Mouse (Mus musculus) embryo, embryonic 11 days (tissue): ENCODE results near the gene Cemip.

Source experiments
- DNase-seq: peaks from one replicate; pipeline ENCODE4 v3.0.0-alpha.2; 2015

The Cemip gene

DNA sequence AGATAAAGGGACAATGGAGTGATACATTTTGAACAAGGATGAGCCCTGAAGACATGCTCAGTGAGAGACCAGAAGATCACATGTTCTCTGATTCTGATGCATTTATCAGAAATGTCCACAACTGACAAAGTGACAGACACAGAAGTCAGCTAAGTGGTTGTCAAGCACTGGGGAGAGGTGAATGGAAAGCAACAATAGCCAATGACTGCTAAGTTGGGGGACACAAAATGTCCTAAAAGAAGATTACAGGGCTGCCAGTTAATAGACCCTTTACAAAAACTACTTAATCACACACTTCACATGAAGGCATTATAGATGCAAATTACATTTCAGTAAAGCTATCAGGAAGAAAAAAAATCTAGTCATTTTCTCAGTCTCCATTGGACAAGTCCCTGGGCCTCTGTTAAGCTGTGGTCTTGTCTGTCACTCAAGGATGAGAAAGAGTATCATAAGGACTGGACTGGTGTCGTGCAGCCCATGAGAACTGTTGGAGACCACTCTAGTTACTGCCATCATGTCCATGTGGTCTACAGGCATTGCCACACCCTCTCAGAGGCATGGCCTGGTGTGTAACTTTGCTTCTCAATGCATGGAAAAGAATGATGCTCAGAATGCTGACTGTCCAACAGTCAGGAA lies 59.2 kb downstream of the Cemip start:
- no peak for DNase-seq

DNA sequence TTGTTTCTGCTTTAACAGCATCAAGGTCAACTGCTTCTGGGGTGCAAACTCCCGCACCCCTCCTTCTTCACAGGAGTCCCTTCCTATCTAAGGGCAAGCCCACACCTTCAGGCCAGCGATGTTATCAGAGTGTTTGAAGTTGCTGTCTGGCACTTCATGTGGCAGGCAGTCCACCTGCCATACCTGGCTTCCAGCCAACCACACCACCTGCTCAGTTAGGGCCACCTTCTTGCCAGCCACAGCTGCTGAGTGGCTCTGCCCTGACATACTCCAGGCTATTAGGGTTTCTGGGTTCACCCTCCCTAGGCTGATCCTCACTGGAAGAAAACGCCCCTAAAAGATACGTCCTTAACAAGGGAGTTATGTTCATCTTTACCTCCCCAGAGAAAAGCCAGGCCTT lies 60.2 kb downstream of the Cemip start:
- DNase-seq: no peak

DNA sequence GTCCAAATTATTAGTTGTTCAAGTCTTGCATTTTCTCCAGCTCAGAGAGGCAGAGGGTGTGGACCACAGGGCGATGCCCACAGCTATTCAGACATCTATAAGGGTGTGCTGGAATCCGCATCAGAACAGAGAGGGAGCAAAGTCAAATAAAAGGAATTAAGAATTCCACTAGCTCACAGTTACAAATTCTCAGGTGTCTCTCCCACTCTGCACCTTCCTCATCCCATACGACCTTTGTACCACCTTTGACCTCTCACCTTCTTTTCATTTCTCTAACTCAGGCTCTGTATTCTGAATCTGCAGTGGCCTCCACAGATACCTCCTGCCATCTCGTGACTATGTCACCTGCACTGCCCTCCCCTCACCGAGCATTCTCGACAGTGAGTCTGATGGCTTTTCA lies 62.8 kb downstream of the Cemip start:
- DNase-seq: no peak

DNA sequence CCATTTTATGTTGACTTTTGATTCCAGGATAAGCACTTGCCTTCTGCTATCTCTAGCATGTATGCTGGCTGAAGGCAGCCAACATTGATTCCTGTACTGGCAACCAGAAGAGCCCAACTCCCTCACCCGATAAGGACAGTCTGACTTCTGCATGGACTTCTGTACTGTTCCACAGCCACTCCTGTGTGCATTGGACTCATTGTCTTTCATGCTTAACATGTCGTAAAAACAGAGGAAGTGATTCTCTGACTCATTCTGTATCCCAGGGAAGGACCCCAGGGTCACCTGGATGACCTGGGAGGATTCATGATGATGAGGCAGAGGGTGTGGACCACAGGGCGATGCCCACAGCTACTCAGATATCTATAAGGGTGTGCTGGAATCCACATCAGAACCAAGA lies 63.8 kb downstream of the Cemip start:
- DNase-seq: no peak

DNA sequence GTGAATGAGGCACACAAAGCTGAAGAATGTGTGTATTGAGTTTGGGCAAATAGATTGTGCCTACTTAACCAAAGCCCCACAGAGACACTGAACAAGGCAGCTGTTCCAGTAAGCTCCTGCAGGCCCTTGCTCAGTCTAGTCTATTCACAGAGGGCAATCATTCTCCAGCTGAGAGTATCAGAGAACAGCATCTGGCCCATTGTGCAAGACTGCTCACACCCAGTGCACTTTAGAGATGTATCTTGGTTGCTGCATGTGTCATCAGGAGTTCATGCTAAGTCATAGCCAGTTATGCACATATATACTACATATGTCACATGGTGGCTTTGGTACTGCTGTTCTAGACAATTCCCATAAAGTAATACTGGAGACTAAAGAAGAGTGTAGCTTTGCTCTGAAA lies 66.9 kb downstream of the Cemip start:
- DNase-seq: no peak

DNA sequence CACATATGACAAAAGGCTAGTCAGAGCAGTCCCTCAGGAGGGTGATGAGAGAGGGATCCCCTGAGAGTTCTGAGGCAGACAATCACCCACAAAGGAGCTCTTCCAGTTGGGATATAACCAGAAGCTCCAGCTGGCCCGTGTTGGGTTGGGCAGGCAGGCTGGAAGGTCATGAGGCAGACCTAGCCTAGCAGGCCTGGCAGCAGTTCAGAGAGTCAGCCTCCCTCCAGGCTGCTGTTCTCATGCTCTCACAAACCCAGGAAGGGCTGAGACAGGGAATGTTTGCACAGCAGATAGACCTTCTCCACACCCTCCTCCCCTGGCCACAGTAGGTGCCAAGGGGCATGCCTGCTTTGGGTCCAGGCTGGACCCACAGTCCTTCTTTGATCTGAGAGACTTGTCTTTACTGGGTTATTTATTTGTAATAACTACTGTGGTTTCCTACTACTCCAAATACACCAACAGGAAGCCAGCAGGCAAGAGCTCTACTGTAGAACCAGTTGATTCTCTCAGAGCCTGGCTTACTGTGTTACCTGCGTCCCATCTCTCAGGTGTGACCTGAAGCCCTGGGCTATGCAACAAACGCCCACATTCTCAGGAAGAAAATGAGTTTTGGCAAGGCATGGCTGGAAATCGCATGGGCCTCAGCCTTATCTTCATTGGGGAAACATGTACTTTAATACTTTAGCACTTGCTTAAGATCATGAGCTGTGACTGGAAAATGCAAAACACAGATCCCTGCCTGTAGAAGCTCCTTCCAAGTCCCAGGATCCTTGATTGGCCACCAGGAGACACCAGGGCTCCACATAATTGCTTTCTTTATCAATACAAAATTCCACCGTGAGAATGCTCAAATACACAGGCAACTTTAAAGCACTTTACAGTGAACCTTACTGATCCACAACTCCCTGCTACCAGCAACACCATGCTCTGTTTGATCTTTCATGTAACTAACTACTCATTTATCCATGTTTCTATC lies 67.7 kb downstream of the Cemip start:
- no peak for DNase-seq

DNA sequence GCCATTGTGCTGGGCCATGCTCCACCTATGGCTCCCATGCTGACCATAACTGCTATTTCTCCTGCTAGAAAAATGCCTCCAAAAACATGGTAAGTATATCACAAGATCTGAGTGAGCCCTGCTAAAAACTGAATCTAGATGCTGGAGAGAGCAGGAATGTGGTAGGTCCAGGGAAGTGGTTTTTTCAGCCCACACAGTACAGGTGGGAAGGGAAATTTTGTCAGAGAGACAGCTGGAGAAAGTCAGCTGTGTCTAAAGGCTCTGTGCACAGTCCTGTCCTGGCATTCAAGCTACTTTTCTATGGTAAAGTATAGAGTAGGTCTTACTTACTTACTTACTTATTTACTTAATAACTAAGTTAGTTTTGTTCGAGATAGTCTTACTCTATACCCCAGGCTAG lies 71.3 kb downstream of the Cemip start:
- DNase-seq: no peak

DNA sequence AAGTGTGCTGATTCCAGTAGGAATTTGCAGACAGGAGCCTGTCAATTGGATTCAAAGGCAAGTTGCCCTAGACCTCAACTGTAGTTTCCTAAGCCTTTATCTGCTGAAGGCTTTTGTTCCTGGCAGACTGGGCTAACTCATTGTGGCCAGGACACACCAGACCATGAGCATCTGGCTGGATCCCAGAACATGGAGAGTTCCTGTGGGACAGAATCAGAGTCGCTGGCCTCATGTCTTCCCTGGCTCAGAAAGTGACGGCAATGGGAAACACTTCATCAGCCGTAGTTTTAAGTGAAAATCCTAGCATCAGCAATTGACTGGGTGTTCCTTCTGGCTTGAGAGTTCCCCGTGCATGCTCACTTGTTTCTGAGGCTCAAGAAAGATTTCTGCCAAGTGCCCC lies 72.6 kb downstream of the Cemip start:
- no peak for DNase-seq

DNA sequence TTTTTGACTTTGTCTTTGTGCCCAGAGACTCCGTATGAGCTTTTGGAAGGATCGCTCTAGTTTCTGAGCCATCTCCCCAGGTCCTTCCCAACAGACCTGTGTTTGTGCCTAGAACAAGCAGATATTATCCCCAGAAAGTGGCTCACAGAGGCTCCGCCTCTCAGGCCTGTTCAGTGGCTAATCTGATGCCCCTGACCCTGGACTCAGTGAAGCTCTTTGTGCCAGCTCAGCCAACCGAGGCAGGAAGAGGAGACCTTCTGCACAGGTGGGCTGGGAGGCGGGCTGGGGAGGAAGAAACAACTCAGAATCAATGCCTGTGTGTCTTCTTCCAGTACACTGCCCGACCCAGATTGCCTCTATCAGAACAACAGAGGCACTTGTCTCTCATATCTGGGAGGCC lies 81.9 kb downstream of the Cemip start:
- DNase-seq: no peak

DNA sequence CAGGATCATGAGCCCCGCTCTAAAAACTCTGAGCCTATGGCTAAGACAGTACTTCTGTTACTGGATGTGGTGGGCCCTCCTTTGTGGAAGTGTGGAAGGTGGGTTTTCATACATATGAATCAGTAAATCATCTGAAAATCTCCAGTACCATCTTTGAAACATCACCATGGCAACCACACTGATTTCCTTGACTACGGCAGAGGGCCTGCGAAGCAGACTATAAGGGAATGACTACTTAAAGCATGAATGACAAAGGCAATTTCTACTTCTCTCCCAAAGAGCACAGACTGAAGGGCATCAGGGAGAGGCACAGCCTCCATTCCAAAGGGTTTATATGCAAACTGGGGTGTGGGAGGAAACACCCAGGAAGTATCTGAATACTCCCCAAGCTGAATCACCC lies 84.8 kb downstream of the Cemip start:
- DNase-seq: no peak

DNA sequence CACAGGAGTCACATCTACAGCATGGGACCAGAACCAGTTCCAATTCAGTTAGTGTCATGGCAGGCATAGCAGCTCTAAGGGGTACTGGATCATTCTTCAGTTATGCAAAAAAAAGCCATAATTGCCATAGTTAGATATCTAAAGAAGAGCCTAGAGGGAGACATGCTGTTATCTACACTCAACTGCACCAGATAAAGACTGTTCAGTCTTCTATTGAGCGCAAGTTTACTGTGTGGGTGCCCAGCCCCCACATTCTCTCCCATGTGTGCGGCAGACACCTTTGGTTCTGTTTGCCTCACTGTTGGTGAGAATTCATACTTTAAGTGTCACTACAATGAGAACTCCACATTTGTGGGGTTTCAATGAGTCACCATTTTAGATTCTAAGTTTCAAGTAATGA lies 85.6 kb downstream of the Cemip start:
- DNase-seq: no peak

DNA sequence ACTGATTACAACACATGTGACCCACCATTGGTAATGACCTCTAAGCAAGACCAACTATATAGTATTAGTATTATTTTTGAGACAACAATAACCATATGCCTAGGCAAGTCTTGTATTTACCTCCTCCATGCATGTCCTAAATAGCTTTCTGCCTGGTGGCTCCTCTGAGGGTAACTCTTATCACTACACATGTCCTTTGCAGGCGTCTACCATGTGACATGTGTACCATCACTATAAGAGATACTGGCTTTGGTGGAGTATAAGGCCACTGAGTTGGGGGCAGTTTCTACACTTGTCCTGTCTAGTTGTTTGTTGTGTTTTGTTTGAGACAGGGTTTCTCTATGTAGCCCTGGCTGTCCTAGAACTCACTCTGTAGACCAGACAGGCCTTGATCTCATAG lies 86.7 kb downstream of the Cemip start:
- DNase-seq: no peak

DNA sequence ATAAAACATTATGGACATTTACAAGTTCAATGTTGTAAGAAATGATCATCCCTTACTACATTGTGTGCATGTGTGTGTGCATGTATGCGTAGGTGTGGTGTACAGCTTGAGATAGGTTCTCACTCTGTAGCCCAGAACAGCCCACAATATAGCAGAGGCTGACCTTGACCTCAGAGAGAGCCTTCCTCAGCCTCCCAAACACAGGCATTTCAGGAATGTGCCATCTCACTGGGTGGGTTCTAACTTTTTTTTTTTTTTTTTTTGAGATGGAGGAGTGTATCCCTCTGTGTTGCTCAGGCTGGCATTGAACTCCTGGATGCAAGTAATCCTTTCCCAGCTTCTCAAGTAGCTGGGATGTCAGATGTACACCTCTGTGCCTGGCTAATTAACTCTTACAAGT lies 92.0 kb downstream of the Cemip start:
- DNase-seq: peak; percentile 17

DNA sequence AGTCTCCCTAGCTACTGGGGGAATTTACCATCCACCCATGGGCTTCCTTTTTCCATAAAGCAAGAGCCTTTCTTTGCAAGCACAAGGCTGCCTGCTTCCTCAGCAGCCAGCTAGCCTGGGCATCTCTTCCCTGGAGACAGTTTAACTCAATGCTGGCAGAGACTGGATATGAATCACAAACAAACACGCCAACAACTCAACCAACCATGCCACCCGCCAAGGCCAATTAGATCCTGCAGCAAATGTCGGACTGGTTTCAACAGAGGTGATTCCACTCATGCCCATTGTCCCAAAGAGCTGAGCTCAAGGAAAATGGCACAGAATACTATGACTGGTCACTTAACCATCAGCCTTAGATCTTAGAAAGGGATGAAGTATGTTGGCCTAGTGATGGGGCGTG lies 97.0 kb downstream of the Cemip start:
- no peak for DNase-seq

DNA sequence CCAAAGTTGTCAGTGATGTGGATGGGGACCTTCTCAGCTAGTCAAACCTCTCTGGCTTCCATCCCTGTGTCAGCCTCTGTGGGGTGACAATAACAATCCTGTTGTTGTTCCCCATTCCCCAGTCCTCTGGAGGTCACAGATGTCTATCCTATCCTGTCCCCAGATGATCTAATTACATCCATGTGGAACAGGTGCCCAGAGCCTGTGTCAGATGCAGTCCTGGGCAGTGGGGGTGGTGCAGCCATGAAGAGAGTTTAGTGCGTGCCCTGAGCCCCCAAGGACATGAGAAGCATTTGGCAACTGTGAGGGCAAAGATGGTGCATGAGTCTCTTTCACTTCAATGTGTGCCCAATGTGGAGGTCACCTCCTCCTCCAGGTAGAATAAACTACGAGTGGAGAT lies 100.6 kb downstream of the Cemip start:
- no peak for DNase-seq

DNA sequence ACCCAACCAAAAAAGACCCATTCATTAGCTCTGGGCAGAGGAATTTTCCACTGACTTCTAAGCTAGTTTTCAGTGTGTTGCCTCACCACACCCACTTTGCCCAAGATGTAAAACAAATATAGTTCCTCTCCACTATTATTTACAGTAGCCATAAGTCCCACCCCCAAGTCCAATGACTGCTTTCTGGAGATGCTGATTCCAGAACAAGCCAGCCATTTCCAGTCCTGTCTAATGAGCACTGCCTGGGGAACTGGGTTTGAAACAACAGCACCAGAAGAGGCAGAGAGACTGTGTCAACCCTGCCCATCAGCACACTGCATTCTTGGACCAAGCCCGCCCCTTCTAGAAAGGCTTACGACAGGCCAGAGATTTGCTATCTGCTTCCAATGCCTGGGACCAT lies 103.7 kb downstream of the Cemip start:
- no peak for DNase-seq

DNA sequence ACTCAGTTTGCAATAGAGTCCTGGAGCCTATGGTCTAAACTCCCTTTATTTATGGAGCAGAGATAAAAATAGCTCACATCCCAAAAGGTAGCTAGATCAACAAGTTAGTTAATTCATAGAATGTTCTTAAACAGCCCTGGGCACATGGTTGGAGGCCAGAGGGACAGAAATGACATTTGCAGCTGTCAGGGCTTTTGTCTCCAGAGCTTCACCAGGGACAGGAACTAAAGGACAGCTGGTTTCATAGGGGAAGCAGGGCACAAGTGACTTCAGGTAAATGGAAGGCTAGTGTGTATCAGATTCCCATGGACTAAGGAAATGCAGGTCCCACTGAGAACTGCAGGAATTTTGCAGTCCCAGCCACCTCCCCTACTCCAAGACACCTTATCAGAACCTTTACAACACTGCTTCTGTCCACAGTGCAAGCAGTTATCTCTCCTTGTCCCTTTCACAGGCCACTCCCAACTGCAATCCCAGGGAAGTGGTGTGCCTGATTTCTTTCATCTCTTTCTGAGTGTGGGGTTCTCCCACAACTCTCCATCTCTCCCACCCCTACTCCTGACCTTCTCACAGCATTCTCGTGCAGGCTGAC lies 107.3 kb downstream of the Cemip start:
- no peak for DNase-seq

DNA sequence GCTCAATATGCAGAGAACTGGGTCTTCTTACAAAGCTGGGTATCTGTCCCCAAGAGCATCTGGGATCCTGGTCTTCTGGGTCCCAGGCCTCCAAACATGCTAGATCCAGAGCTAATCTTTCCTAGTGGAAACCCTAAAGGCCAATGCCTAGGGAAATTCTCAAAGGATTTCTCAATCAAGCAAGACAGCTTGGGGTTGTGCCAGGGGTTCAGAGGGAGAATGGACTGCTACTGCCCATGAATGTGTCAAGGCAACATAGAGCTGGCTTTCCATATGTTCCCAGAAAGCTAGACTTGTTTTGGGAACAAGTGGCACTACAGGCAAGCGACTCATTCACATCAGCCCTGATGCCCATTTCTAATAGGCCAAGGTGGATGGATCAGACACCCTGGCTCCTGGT lies 107.9 kb downstream of the Cemip start:
- DNase-seq: no peak

DNA sequence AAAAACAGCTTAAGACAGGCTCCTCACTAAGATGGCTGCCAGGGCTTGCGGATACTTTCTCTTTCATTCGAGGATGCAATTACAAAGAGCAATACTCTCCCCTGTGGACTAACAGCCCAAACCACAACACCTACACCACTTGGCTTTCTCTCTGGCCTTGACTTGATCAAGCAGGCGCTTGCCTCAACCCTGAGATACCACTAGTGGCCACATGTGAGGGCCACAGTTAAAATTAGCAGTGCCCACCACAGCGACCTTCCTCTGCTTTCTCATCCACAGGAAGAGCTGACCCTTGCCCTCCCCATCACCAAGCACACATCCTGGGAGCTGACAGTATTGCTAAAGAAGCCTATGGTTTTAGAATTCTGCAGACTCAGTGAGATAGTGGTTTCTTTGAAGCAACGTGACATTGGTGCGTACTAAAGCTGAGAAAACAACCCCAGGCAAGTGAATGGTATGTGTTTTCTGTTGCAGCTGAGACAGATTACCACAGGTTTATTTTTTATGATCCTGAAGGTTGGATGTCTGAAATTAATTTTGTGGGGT lies 109.8 kb downstream of the Cemip start:
- DNase-seq: no peak

DNA sequence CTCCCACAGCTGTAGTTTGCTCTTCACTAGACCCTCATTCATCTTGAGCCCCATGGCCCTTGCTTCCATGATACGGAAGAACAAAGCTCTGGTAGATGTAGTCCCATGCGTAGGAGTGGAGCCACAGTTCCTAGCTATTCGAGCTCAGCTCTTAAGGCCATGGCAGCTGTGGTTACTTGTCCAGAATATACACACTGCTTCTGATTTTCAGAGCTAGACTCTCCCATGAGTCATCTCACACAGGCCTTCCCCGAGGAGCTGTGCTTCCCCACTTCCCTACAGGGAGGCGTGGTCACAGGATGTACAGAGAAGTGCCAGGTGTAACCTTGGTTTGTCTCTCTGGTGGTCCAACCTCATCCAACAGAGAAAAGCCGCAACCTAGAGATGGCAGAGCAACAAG lies 111.0 kb downstream of the Cemip start:
- no peak for DNase-seq

DNA sequence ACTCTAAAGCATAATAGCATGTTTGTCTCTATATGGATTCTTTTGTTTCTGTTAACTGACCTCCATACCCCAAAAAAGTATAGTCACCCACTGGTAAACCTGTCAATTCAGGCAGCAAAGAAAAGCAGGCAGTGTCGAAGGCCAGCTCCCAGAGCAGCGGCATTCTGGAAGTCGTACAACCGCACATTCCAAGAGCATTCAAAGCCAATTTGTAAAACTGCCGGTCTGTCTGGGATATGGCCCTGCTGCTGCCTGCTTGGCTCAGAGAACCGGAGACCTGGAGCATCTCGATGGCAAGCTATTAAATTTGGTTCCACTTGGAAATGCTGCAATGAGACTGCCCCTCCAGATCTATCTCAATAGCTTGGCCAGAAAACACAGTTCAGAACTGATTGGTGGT lies 113.8 kb downstream of the Cemip start:
- DNase-seq: peak; percentile 8

DNA sequence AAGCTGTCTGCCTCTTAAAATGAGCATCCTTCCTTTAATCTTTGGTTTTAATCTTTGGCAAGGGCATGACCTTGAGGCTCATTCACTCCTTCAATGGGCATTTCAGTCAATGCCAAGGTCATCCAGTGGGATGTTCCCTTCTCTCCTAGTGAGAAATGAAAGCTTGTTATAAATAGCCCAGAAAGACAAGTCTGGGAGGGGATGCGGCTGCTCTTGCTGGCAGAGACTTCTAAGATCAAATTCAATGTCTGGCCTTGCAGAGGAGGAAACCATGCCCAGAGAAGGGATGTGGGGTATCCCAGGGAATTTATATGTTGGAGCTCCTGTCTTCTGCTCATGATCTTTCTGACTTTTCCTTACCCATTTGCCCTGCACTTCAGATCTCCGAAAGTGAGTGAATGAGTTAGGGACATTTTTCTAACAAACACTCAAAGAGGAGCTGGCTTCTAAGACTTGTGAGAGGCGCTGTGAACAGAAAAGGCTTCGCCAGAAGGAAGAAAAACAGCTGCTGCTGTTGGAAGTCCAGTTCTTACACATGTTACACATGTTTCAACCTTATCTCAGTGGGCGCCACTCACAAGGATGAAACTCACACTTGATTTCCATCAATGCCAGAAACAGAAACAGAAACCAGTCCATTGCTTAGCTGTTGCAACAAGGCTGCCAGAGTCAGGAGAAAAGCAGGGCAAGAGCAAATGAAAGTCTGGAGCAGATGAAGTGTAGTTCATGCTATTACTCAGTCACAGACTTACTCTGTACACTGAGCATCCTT lies 120.1 kb downstream of the Cemip start:
- no peak for DNase-seq

DNA sequence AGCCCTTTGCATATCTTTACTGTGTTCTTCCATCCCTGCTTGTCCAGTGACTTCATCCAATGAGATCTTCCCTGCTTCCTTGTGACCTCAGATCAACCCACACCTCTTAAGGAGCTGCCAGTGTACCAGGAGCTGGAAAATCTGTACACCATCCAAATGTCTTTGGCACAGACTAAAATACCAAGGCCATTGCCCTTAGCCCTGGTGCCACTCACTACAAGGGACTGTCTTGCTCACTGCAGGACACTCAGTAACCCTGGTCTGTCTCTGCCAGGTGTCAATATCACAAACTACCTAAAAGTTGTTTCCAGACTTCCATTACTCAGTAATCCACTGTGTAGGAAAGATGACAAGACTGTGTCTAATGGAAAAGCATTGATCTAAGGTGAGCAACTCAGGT lies 121.1 kb downstream of the Cemip start:
- no peak for DNase-seq
